Mouse (Mus musculus): Measurements from ENCODE around the gene Adipor2.

The Adipor2 gene

GRCm38 (mm10) chr6:119417354-119417753 is at the start of gene Adipor2:
TSS of gene Adipor2 (minus strand) at chr6:119417704.
- in situ Hi-C loops (cut with MboI; ENCODE audit: low sequenced_read_pairs) = no loop called here

- in situ Hi-C loops (cut with MboI; ENCODE audit: low sequenced_read_pairs) = no loop called here
Observed at GRCm38 (mm10) chr6:119466161-119466560, 48.7 kb upstream of the Adipor2 start.

GRCm38 (mm10) chr6:119460391-119460790 is 42.9 kb upstream of the Adipor2 start:
- in situ Hi-C loops (cut with MboI; ENCODE audit: low sequenced_read_pairs) = no loop called here

GRCm38 (mm10) chr6:119459041-119459440 is 41.5 kb upstream of the Adipor2 start:
- in situ Hi-C loops (cut with MboI; ENCODE audit: low sequenced_read_pairs) = no loop called here

- in situ Hi-C loops (cut with MboI; ENCODE audit: low sequenced_read_pairs) = no loop called here
Observed at GRCm38 (mm10) chr6:119458166-119458565, 40.7 kb upstream of the Adipor2 start.

DNA sequence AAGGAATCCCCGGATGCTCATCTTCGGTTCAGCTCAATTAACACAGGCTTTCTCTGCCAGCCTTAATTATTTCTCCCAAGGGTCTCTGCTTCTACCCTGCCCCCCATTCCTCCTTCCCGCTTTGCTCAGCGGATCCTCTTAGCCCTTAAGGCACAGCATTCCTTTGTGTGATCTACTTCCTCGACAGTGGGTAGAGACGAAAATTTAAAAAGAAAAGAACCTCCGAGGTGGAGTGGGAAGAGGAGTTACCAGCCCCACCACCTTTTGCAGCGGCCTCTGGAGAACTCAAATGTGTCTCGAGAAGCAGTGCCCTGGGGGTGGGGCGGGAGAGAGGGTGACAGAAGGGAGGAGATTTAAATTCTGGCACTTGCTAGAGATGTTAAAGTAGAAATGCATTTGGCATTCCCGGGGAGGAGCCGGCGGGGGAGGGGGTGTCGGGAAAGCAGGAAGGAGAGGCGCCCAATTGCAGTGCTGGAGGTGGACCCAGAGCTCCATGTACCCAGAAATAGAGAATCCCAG is 34.5 kb upstream of the Adipor2 start:
- in situ Hi-C loops (cut with MboI; ENCODE audit: low sequenced_read_pairs) = no loop called here

DNA sequence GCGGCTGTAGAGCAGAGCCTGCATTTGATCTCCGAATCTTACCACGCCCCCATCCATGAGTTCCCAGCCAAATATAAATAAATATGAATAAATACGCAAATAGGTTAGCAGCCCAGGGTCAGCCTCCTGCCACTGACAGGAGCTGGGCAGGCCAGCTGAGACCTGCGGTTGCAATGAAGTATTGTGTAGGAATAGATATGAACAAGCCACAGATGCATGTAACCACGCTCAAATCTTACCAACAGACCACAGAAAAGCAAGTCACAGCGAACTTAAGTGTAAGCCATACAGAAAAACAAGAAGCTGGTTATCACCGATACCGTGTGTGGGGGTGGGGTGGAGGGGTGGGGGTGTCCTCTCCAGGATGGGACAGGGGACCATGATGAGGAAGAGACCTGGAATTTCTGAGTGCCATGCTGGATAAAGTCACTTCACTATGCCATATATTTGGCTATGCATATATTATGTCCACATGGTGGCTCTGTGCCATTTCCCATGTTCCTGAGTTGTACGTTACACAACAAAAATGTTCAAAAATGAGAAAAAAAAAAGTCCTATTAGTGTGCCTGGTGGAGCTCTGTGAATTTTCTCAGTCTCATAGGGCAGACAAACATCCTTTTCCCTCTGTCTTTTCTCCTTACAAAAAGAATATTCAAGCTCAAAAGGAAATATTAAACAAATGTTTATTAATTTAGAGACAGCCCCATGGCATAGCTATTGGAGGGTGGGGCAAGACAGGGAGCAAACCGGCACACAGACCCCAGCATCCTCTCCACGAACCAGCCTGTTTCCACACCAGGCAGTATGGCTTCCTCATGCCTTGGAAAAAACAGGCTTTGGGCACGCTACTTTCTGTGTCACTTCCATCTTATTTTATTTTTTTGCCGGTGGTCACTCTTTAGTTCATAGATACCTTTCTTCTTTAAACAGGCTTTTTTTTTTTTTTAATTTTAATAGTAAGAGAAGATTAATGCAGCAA is 33.8 kb upstream of the Adipor2 start:
- in situ Hi-C loops (cut with MboI; ENCODE audit: low sequenced_read_pairs) = no loop called here

- in situ Hi-C loops (cut with MboI; ENCODE audit: low sequenced_read_pairs) = loop anchor here (10.0 kb wide), 1 partner anchor 224 kb away; no protein-coding TSS in a partner anchor
Observed at GRCm38 (mm10) chr6:119449060-119449499, 31.6 kb upstream of the Adipor2 start.

GRCm38 (mm10) chr6:119448321-119449059 is 31.0 kb upstream of the Adipor2 start:
- in situ Hi-C loops (cut with MboI; ENCODE audit: low sequenced_read_pairs) = loop anchor here (10.0 kb wide), 1 partner anchor 224 kb away; no protein-coding TSS in a partner anchor

DNA sequence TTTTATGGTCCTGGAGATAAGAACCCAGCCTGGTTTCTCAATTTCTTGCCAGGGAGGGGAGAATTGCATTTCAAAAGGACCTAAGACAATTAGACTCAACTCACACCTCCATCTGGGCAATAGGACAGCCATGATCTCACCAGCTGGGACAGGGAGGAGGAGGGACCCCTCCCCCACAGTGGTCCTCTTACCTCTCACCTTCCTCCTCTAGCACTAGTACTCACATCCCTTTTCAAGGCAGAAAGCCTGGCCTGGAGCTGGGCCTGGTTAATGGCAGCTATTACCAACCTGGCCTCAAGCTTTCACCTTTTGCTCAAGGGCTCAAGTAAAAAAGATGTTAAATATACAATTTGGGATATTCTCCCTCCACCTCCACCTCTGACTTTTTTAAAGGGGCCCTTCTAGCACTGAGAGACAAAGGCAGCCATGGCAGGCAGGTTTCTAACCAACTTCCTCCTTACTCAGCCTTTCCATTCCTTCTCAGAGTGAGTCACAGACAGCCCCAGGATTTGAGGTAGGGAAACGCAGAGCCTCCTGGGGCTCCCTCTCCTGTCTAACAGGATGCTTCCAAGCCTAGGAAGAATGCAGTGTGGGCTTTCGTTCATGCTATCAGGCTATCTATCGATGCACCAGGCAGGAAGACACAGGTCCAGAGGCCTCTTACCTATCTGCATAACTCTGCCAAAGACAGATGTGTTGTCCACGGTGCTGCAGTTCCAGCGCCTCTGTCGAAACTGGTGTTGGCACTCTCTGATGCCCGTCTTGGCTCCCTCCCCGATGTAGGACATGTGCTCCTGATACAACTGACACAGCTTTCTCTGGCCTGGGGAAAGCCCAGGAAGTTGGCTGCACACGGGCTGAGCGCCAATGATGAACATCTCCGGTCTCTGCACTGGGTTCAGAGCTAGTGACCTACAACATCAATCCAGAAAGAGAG is 28.4 kb upstream of the Adipor2 start:
- in situ Hi-C loops (cut with MboI; ENCODE audit: low sequenced_read_pairs) = loop anchor here (10.0 kb wide), 1 partner anchor 221 kb away; no protein-coding TSS in a partner anchor

- in situ Hi-C loops (cut with MboI; ENCODE audit: low sequenced_read_pairs) = loop anchor here (10.0 kb wide), 1 partner anchor 219 kb away; no protein-coding TSS in a partner anchor
Observed at GRCm38 (mm10) chr6:119443742-119444645, 26.5 kb upstream of the Adipor2 start.

GRCm38 (mm10) chr6:119442729-119443128 is 25.2 kb upstream of the Adipor2 start:
- in situ Hi-C loops (cut with MboI; ENCODE audit: low sequenced_read_pairs) = loop anchor here (10.0 kb wide), 1 partner anchor 218 kb away; no protein-coding TSS in a partner anchor

GRCm38 (mm10) chr6:119437894-119438761 is 20.6 kb upstream of the Adipor2 start:
- in situ Hi-C loops (cut with MboI; ENCODE audit: low sequenced_read_pairs) = no loop called here

DNA sequence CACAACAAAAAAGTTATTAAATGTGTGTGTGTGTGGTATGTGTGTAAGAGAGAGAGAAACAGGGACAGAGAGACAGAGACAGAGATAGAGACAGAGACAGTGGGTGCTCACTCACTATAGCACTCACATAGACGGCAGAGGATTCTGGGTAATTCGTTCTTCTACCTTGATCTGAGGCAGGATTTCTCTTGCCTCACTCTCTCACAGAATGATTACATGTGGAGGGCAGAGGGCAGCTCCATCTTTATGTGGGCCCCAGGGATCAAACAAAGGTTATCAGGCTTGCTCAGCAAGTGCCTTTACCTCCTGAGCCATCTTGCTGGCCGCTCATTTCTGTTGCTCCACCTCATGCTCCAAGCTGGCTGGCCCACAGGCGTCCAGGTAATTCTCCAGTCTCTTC is 16.9 kb upstream of the Adipor2 start:
- in situ Hi-C loops (cut with MboI; ENCODE audit: low sequenced_read_pairs) = no loop called here

DNA sequence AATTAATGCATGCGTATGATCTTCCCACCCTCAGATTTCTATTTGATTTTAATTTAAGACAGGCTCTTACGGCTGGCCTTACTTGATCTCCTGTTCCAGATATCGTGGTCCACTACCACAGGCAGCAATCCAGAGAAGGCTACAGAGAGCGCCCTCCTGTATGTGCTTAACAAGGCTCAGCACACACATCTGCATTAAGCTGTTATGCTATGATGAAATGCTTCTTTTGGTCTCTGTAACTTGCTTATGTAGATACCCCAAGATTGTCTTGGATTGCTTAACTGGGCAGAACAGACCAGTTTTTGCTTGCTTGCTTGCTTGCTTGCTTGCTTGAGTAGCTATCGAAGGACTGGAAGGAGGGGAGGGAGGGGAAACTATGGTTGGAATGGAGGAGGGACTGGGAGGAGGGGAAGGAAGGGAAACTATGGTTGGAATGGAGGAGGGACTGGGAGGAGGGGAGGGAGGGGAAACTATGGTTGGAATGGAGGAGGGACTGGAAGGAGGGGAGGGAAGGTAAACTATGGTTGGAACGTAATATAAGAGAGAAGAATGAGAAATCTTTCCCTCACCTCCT is 14.3 kb upstream of the Adipor2 start:
- in situ Hi-C loops (cut with MboI; ENCODE audit: low sequenced_read_pairs) = no loop called here

DNA sequence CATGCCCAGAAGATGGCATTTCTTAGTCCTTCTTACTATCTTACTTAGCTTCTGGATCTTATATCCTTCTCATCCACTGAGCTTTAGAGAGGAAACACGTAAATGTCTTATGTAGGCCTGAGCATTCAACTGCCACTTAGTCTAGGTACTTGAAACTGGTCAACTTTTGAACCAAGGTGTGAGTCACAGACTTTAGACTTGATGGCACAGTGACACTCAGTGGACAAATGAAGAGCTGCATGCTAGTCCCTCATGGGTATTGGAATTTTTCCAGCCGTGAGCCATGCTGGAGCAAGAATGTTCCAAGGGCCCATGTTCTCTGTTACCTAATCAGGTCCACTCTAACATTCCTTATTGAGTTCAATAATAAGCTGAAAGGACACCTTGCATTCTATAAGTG is 13.0 kb upstream of the Adipor2 start:
- in situ Hi-C loops (cut with MboI; ENCODE audit: low sequenced_read_pairs) = no loop called here

- in situ Hi-C loops (cut with MboI; ENCODE audit: low sequenced_read_pairs) = no loop called here
Observed at GRCm38 (mm10) chr6:119429311-119429710, 11.8 kb upstream of the Adipor2 start.

- in situ Hi-C loops (cut with MboI; ENCODE audit: low sequenced_read_pairs) = no loop called here
Observed at GRCm38 (mm10) chr6:119428611-119429010, 11.1 kb upstream of the Adipor2 start.
